Mouse (Mus musculus): ENCODE data around the gene Ablim2. TPM values are rescaled to one million over a fixed set of nuclear protein-coding genes. Genes with fewer than 3 reads are reported as not detected.

Gene Ablim2
- total RNA-seq (2012; rRNA removed), result 0.95 and 1.6 TPM in 2 replicates

DNA sequence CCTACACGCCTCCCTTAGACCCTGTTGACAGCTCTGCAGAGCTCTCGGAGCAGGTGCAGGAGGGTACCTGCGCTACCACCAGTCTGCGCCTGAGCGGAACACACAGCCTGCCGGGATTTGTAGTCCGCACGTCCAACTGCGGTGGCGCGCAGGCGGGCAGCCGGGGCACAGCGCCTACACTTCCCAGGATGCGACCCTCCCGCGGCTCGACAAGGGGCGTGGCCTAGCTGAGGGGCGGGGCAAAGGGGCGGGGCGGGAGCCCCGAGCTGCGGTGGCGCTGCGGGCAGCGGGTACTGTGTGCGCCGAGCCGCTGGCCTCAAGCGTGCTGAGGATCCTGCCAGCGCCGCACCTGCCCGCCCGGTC is at the start of gene Ablim2:
Gene Ablim2 (plus strand): TSS at position 242 of the 363 bp plus-strand sequence.
- in situ Hi-C loops (cut with MboI; ENCODE audit: low sequenced_read_pairs in 2 of 2, unreplicated experiment in 2 of 2), result no loop called here
- Histone ChIP-seq H3K4me1 (ENCODE audit: control insufficient read depth in 2 of 2, insufficient read depth in 2 of 2, low read length in 2 of 2, poor library complexity in 1 of 2) (peaks cover 3 to 10% of the 10 kb centered on the region in 2 experiments; a peak in 2 of 4 replicates), H3K9ac (ENCODE audit: insufficient read depth, low read depth, low read length, poor library complexity, severe bottlenecking) (peak within 1 kb of the TSS; percentile 75), H3K9me3 (ENCODE audit: control insufficient read depth, insufficient read depth, low read depth, low read length) (no peaks in the 10 kb centered on the region), H3K36me3 (ENCODE audit: control insufficient read depth, insufficient read depth, low read length, poor library complexity, severe bottlenecking) (no peaks in the 10 kb centered on the region), H3K27ac (ENCODE audit: insufficient read depth, low read depth, low read length, poor library complexity, severe bottlenecking) (no peak within 1 kb of the TSS), H3K4me3 (ENCODE audit: insufficient read depth in 1 of 2, low read depth in 1 of 2, low read length in 2 of 2, poor library complexity in 1 of 2, severe bottlenecking in 1 of 2) (peak within 1 kb of the TSS; percentile 92 to 95)
- TF ChIP-seq HCFC1 (IDR thresholded peaks at IDR 0.05; ENCODE audit: borderline replicate concordance, insufficient read depth, low read length) (peak; percentile 96), CHD2 (IDR thresholded peaks at IDR 0.05; ENCODE audit: low read depth, low read length) (no peak), ZNF384 (IDR thresholded peaks at IDR 0.05; ENCODE audit: low read depth, low read length) (no peak)
- DNase-seq (ENCODE audit: low read depth, low spot score), result peak; percentile 93

DNA sequence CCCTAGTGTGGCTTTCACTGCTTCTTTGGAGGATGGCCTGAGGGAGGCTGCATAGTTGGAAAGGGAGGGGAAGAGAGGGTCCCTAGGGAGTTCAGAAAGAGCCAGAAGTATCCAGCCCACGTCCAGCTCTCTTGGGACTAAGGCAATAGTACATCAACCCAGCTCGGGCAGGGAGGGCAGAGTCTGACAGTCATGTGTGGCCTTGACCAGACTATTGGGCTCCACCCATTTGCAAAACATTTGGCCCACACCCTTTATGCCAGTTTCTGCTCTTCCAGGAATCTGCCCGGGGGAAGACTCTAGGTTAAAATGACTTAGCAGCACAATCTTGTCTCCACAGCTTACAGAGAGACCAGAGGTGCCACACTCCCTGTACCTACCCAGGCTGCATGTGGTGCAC is 47.2 kb upstream of the Ablim2 start:
- no peak overlapping the region for H3K27ac ChIP-seq (ENCODE audit: insufficient read depth, low read depth, low read length, poor library complexity, severe bottlenecking)
- in situ Hi-C loops (cut with MboI; ENCODE audit: low sequenced_read_pairs in 2 of 2, unreplicated experiment in 2 of 2), result loop anchor here in 1 of 2 experiments (10.0 kb wide), 1 partner anchor 116 kb away; no protein-coding TSS in a partner anchor

DNA sequence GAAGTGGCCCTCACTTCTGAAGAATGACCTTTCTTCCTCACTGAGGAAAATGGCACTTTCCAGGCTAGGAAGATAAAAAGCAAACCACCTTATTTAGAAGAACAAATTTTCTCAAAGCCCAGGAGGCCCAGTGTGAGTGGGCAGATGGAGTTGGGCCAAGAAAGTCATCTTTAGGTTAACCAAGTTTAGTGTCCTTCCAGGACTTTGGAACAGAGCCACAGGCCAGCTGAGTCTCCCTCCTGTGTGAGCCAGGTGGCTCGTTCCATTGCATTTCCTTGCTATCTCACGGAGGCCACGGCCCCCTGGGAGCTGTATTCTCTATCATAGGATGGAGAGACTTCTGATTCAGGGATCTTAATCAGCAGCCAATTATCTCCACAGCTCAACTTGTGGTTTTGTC is 46.7 kb upstream of the Ablim2 start:
- Histone ChIP-seq H3K36me3 (ENCODE audit: control insufficient read depth, insufficient read depth, low read length, poor library complexity, severe bottlenecking) (peaks cover 2% of the 10 kb centered on the region; the same call in 1 of the 2 replicates), H3K9me3 (ENCODE audit: control insufficient read depth, insufficient read depth, low read depth, low read length) (no peaks in the 10 kb centered on the region), H3K4me1 (ENCODE audit: control insufficient read depth in 2 of 2, insufficient read depth in 2 of 2, low read length in 2 of 2, poor library complexity in 1 of 2) (peaks cover 2 to 8% of the 10 kb centered on the region in 2 experiments; a peak in 3 of 4 replicates), H3K9ac (ENCODE audit: insufficient read depth, low read depth, low read length, poor library complexity, severe bottlenecking) (no peak overlapping the region), H3K4me3 (ENCODE audit: insufficient read depth in 1 of 2, low read depth in 1 of 2, low read length in 2 of 2, poor library complexity in 1 of 2, severe bottlenecking in 1 of 2) (no peak overlapping the region), H3K27ac (ENCODE audit: insufficient read depth, low read depth, low read length, poor library complexity, severe bottlenecking) (no peak overlapping the region)
- in situ Hi-C loops (cut with MboI; ENCODE audit: low sequenced_read_pairs in 2 of 2, unreplicated experiment in 2 of 2), result loop anchor here in 1 of 2 experiments (10.0 kb wide), 1 partner anchor 116 kb away; no protein-coding TSS in a partner anchor
- DNase-seq (ENCODE audit: low read depth, low spot score), result no peak
- TF ChIP-seq HCFC1 (IDR thresholded peaks at IDR 0.05; ENCODE audit: borderline replicate concordance, insufficient read depth, low read length), result no peak
- no peak for TF ChIP-seq ZNF384 (IDR thresholded peaks at IDR 0.05; ENCODE audit: low read depth, low read length)
- no peak for TF ChIP-seq CHD2 (IDR thresholded peaks at IDR 0.05; ENCODE audit: low read depth, low read length)
- TF ChIP-seq ZC3H11A (IDR thresholded peaks at IDR 0.05; ENCODE audit: borderline replicate concordance, low read depth, low read length), result no peak
- no peak for TF ChIP-seq MAFK (IDR thresholded peaks at IDR 0.05; ENCODE audit: insufficient read depth, low read depth, low read length)

More for the DNA sequence above, 47.2 kb upstream of the Ablim2 start:
- Histone ChIP-seq H3K9ac (ENCODE audit: insufficient read depth, low read depth, low read length, poor library complexity, severe bottlenecking) (no peak overlapping the region), H3K36me3 (ENCODE audit: control insufficient read depth, insufficient read depth, low read length, poor library complexity, severe bottlenecking) (peaks cover 6% of the 10 kb centered on the region; the same call in 1 of the 2 replicates), H3K9me3 (ENCODE audit: control insufficient read depth, insufficient read depth, low read depth, low read length) (no peaks in the 10 kb centered on the region), H3K4me3 (ENCODE audit: insufficient read depth in 1 of 2, low read depth in 1 of 2, low read length in 2 of 2, poor library complexity in 1 of 2, severe bottlenecking in 1 of 2) (no peak overlapping the region), H3K4me1 (ENCODE audit: control insufficient read depth in 2 of 2, insufficient read depth in 2 of 2, low read length in 2 of 2, poor library complexity in 1 of 2) (peaks cover 2 to 8% of the 10 kb centered on the region in 2 experiments; a peak in 3 of 4 replicates)
- no peak for DNase-seq (ENCODE audit: low read depth, low spot score)
- no peak for TF ChIP-seq ZNF384 (IDR thresholded peaks at IDR 0.05; ENCODE audit: low read depth, low read length)

DNA sequence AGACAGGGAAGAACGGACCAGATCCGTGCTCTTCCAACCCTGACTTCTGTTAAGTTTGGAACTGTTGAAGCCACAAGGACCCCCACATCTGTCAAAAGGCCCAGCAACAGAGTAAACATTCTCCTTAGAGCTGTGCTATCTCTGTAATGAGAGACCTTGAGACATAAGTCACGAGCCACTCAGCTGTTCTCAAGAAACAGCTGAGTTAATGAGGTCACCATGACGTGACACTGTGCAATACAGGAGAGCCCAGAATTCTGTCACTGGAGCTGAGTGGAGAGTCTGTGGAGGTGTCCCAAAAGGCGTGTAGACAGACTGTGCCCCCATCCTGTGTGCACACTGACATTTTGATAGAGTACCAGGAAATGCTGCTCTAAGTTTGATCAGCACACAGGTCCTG is 45.2 kb upstream of the Ablim2 start:
- in situ Hi-C loops (cut with MboI; ENCODE audit: low sequenced_read_pairs in 2 of 2, unreplicated experiment in 2 of 2), result loop anchor here in 1 of 2 experiments (10.0 kb wide), 1 partner anchor 118 kb away; no protein-coding TSS in a partner anchor
- no peak for DNase-seq (ENCODE audit: low read depth, low spot score)
- Histone ChIP-seq H3K9ac (ENCODE audit: insufficient read depth, low read depth, low read length, poor library complexity, severe bottlenecking) (no peak overlapping the region), H3K9me3 (ENCODE audit: control insufficient read depth, insufficient read depth, low read depth, low read length) (no peaks in the 10 kb centered on the region), H3K36me3 (ENCODE audit: control insufficient read depth, insufficient read depth, low read length, poor library complexity, severe bottlenecking) (peaks cover 5% of the 10 kb centered on the region; the same call in 1 of the 2 replicates), H3K4me3 (ENCODE audit: insufficient read depth in 1 of 2, low read depth in 1 of 2, low read length in 2 of 2, poor library complexity in 1 of 2, severe bottlenecking in 1 of 2) (no peak overlapping the region), H3K4me1 (ENCODE audit: control insufficient read depth in 2 of 2, insufficient read depth in 2 of 2, low read length in 2 of 2, poor library complexity in 1 of 2) (peaks cover 2 to 15% of the 10 kb centered on the region in 2 experiments), H3K27ac (ENCODE audit: insufficient read depth, low read depth, low read length, poor library complexity, severe bottlenecking) (no peak overlapping the region)
- no peak for TF ChIP-seq ZC3H11A (IDR thresholded peaks at IDR 0.05; ENCODE audit: borderline replicate concordance, low read depth, low read length)
- TF ChIP-seq ZNF384 (IDR thresholded peaks at IDR 0.05; ENCODE audit: low read depth, low read length), result no peak
- TF ChIP-seq HCFC1 (IDR thresholded peaks at IDR 0.05; ENCODE audit: borderline replicate concordance, insufficient read depth, low read length), result no peak
- no peak for TF ChIP-seq MAFK (IDR thresholded peaks at IDR 0.05; ENCODE audit: insufficient read depth, low read depth, low read length)
- no peak for TF ChIP-seq CHD2 (IDR thresholded peaks at IDR 0.05; ENCODE audit: low read depth, low read length)
